Mouse (Mus musculus) forebrain, postnatal 0 days (tissue): Measurements from ENCODE around the gene Itgb2. TPM values are rescaled to one million over a fixed set of nuclear protein-coding genes. Genes with fewer than 3 reads are reported as not detected.

Source experiments
- ATAC-seq: fragments of 200-750 bp; cut with Nextera tagmentation; 2 replicates; pipeline ENCODE4 v1.8.0; 2017; ENCODE audit warnings: mild to moderate bottlenecking, moderate library complexity
- DNase-seq: peaks from one replicate; pipeline ENCODE4 v3.0.0-alpha.2; 2015
- H3K27ac ChIP-seq: fragments of 300-500 bp; sonication (generic); 2 replicates; pipeline ENCODE4 v1.5.1; 2014; ENCODE audit warnings: low read depth, mild to moderate bottlenecking, antibody characterized with exemption, low read length, moderate library complexity, mixed read lengths
- H3K27me3 ChIP-seq: fragments of 300-500 bp; sonication (generic); 2 replicates; pipeline ENCODE4 v1.6.1; 2014; ENCODE audit warnings: mild to moderate bottlenecking, low read length, mixed read lengths; ENCODE audit not compliant: insufficient read depth
- H3K36me3 ChIP-seq: fragments of 300-500 bp; sonication (generic); 2 replicates; pipeline ENCODE4 v1.6.1; 2014; ENCODE audit warnings: mild to moderate bottlenecking, moderate library complexity; ENCODE audit not compliant: insufficient read depth
- H3K4me1 ChIP-seq: fragments of 300-500 bp; sonication (generic); 2 replicates; pipeline ENCODE4 v1.6.1; 2014; ENCODE audit warnings: antibody characterized with exemption; ENCODE audit not compliant: insufficient read depth
- H3K4me2 ChIP-seq: fragments of 300-500 bp; sonication (generic); 2 replicates; pipeline ENCODE4 v1.6.1; 2014; ENCODE audit warnings: low read depth, mild to moderate bottlenecking, moderate library complexity
- H3K4me3 ChIP-seq: fragments of 300-500 bp; sonication (generic); 2 replicates; pipeline ENCODE4 v1.5.1; 2014; ENCODE audit warnings: low read depth, low read length, mixed read lengths
- H3K9ac ChIP-seq: fragments of 300-500 bp; sonication (generic); 2 replicates; pipeline ENCODE4 v1.6.1; 2014; ENCODE audit warnings: mild to moderate bottlenecking
- H3K9me3 ChIP-seq: fragments of 300-500 bp; sonication (generic); 2 replicates; pipeline ENCODE4 v1.6.1; 2016; ENCODE audit warnings: low read length
- CTCF ChIP-seq: sonication (generic); IDR thresholded peaks from 2 replicates; pipeline ENCODE4 v1.5.1; 2016; ENCODE audit warnings: antibody characterized with exemption, control low read depth, low read depth
- WGBS: fragments of 180-500 bp; shearing (Covaris S2); extraction: QIAGEN DNeasy Blood & Tissue Kit; methylation state at CpG from one replicate; pipeline ENCODE4 v1.1.7; 2014; 5-methylcytosine and 5-hydroxymethylcytosine counted together
- polyA plus RNA-seq: library from polyadenylated mRNA; unstranded; fragments of >200 nt; fragmentation: Nextera tagmentation; extraction: Ambion mirVana; gene quantifications from 2 replicates; pipeline ENCODE4 v1.2.1, GENCODE M21; 2015
- total RNA-seq: library from RNA; depleted of rRNA; stranded (reverse); fragments of >200 nt; gene quantifications from 2 replicates; pipeline ENCODE4 v1.2.3, GENCODE M21; 2014

Itgb2 gene
- total and polyA plus RNA-seq, 2 experiments from 2014 or later, result 1.1 to 1.2 TPM

- DNase-seq, result no peak
- no peak for TF ChIP-seq CTCF
- 90% methylated on average over 6 of the region's 6 CpGs for WGBS
These were observed 1.4 kb upstream of the Itgb2 start for GRCm38 (mm10) chr10:77528634-77529033.

DNA sequence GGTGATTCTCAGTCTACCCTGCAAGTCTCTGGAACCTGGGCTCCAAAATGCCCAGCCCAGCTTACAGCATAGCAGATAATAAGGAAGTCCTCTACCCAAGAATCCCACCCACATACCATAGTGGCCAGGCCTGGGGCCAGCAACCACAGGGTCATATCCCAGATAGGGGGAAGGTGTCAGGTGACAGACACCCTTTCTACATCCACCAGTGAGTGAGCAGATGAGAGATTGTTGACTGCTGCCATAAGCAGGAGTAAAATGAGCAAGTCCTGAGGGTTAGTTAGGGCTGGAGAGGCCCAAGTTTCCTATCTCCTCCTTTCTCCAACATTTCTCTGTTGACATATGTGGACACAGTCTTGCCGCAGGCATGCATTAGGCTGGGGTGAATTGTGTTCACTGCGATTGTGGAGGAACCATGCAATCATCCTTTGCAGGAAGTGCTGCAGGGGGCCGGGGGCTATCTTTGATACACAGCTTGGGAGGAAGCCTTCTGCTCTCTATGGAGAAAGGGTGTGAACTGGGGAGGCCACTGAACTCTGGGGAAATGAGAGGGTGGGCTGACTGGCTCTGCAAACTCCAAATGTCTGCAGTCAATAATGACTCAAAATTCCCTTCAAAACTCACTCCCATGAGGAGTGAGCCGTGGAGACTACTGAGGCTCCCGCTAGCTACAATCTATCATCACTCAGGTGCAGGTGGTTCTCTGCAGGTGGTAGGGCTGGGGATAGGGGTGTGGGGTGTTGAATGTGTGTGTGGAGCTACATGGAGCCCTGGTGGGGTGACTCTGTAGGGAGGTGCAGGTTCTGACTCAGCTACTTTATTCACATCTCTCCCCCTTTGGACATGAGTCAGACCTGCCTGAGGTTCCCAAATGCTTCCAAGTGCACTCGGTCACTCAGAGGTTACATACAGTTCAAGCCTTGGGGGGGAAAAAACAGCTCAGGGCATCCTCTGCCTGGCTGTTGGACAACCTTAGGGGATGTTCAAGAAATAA, 1.3 kb downstream of the Itgb2 start:
- Histone ChIP-seq H3K9ac (no peak overlapping the region), H3K9me3 (no peaks in the 10 kb centered on the region), H3K4me1 (no peaks in the 10 kb centered on the region), H3K27ac (no peak overlapping the region), H3K27me3 (no peaks in the 10 kb centered on the region), H3K4me2 (no peak overlapping the region), H3K36me3 (no peaks in the 10 kb centered on the region), H3K4me3 (no peak overlapping the region)
- DNase-seq (no peak), ATAC-seq (no peak)
- 90% methylated on average over 6 of the region's 6 CpGs for WGBS
- no peak for TF ChIP-seq CTCF

More at GRCm38 (mm10) chr10:77528634-77529033, 1.4 kb upstream of the Itgb2 start:
- Histone ChIP-seq H3K27ac (no peak overlapping the region), H3K9ac (no peak overlapping the region), H3K36me3 (no peaks in the 10 kb centered on the region), H3K4me3 (no peak overlapping the region), H3K4me2 (no peak overlapping the region), H3K9me3 (no peaks in the 10 kb centered on the region), H3K27me3 (no peaks in the 10 kb centered on the region), H3K4me1 (no peaks in the 10 kb centered on the region)
- no peak for ATAC-seq

DNA sequence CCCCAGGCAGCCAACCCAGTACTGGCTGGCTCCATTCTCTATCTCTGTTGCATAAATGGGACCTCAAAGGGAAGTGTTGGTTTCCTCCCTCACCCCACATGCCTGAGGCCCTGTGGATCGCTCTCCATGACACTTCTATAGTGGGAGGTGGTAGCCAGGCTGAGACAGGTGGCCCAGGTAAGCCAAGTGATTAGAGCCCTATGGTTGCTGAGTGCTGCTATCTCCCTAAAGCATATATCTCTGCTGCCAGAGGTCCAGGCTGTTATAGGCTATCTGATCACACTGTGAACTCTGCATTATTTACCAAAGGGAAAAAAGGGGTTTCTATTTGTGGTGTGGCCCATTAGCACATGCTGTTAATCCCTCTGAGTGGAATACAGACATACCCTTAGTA, 2.0 kb downstream of the Itgb2 start:
- no peak for TF ChIP-seq CTCF
- Histone ChIP-seq H3K27me3 (no peaks in the 10 kb centered on the region), H3K36me3 (no peaks in the 10 kb centered on the region), H3K4me2 (no peak overlapping the region), H3K9ac (no peak overlapping the region), H3K4me3 (no peak overlapping the region), H3K9me3 (no peaks in the 10 kb centered on the region), H3K4me1 (no peaks in the 10 kb centered on the region), H3K27ac (no peak overlapping the region)
- 79% methylated on average over 1 of the region's 1 CpGs for WGBS
- ATAC-seq (no peak), DNase-seq (no peak)

- no peak for TF ChIP-seq CTCF
- WGBS, result 80% methylated on average over 8 of the region's 8 CpGs
- Histone ChIP-seq H3K9me3 (no peaks in the 10 kb centered on the region), H3K4me2 (no peak overlapping the region), H3K9ac (no peak overlapping the region), H3K27me3 (no peaks in the 10 kb centered on the region), H3K4me3 (no peak overlapping the region), H3K4me1 (no peaks in the 10 kb centered on the region), H3K27ac (no peak overlapping the region), H3K36me3 (no peaks in the 10 kb centered on the region)
- DNase-seq (no peak), ATAC-seq (no peak)
These were observed 6.7 kb downstream of the Itgb2 start for GRCm38 (mm10) chr10:77536727-77537126.

DNA sequence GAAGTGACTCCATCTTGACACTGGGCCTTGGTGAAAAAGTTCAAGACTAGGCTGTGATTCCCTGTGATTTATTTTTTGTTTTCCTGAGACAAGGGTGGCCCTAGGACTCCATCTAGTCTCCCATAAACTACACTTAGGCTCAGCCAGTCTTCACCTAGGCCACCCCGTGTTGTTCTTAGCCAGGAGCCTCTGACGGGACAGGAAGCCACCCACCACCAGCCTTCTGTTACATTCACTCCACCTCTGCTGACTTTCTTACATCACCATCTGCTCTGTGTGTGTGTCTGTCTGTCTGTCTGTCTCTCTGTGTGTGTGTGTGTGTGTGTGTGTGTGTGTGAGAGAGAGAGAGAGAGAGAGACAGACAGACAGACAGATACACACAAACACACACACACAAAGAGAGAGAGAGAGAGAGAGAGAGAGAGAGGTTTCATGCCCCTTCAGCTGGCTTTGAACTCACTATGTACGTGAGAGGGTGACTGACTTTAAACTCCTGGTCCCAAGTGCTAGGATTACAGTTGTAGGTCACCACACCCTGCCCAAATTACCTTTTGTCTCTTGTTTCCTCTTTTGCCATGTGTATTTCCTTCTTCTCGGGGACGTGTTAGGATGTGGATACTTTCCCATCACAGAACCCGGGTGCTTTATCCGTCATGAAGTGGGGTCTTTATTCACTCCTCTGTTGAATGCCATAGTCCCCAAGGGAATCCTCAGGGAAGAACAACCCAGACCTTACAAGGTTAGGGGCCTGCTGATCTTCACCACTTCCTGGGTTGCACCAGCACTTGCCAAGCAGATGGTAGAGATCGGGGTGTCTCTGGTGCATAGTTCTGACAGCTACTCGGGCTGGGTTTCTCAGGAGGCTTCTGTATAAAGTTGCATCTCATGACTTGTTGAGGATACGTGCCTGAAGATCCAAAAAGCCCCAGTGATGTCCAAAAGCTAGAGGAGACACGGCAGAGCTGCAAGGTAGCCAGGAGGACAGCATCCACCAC, 7.5 kb downstream of the Itgb2 start:
- Histone ChIP-seq H3K9me3 (no peaks in the 10 kb centered on the region), H3K36me3 (no peaks in the 10 kb centered on the region), H3K4me2 (no peak overlapping the region), H3K9ac (no peak overlapping the region), H3K27me3 (no peaks in the 10 kb centered on the region), H3K4me3 (no peak overlapping the region), H3K4me1 (no peaks in the 10 kb centered on the region), H3K27ac (no peak overlapping the region)
- ATAC-seq (no peak), DNase-seq (no peak)
- 85% methylated on average over 11 of the region's 11 CpGs for WGBS
- no peak for TF ChIP-seq CTCF

- H3K9ac ChIP-seq, result no peak overlapping the region
- no peak overlapping the region for H3K4me2 ChIP-seq
- WGBS, result 82% methylated on average over 7 of the region's 7 CpGs
- H3K4me3 ChIP-seq, result no peak overlapping the region
- no peaks in the 10 kb centered on the region for H3K4me1 ChIP-seq
- no peaks in the 10 kb centered on the region for H3K36me3 ChIP-seq
- no peak for TF ChIP-seq CTCF
- H3K27me3 ChIP-seq, result no peaks in the 10 kb centered on the region
- DNase-seq, result no peak
- H3K9me3 ChIP-seq, result no peaks in the 10 kb centered on the region
- no peak for ATAC-seq
- H3K27ac ChIP-seq, result no peak overlapping the region
These were observed 9.4 kb downstream of the Itgb2 start for GRCm38 (mm10) chr10:77539320-77539945.
